21 mouse cellular contexts compared by ENCODE assay signal in genomic region chr19:47653173-47653572, GRCm38 (mm10).
"Had no signal": no experiment of that assay in that cellular context is flagged by ENCODE, and none has a peak within 500 bp of the region (broad histone marks: within the 10 kb centered on the region; RNA-seq: fewer than 3 reads in every experiment).

No protein-coding gene starts in this region.

- H3K4me3 ChIP-seq: left cerebral cortex, adult 2 months; limb, embryonic 12.5 days; limb, embryonic 15.5 days; liver, embryonic 13.5 days; midbrain, embryonic 10.5 days; midbrain, embryonic 13.5 days; myocyte; neural tube, embryonic 13.5 days; stomach, embryonic 15.5 days had no signal

- H3K4me2 ChIP-seq: limb, embryonic 12.5 days; limb, embryonic 15.5 days; liver, embryonic 13.5 days; midbrain, embryonic 13.5 days; neural tube, embryonic 13.5 days; stomach, embryonic 15.5 days had no signal

- H3K4me1 ChIP-seq: liver, embryonic 13.5 days; stomach, embryonic 15.5 days had no signal

- DNase-seq: kidney, adult 8-10 months; layer of hippocampus, postnatal 36 days; liver, embryonic 13.5 days; lung, adult 2 months; lung, postnatal 14 days; retina, postnatal 1 day; right cerebral cortex, postnatal 25 days; spleen, adult 18-20 months; thymus, adult 2 months; thymus, postnatal 14 days; thymus, postnatal 4 days had no signal

- H3K9ac ChIP-seq: limb, embryonic 12.5 days; limb, embryonic 15.5 days; liver, embryonic 13.5 days; midbrain, embryonic 13.5 days; neural tube, embryonic 13.5 days; stomach, embryonic 15.5 days had no signal

- H3K27me3 ChIP-seq: limb, embryonic 12.5 days; limb, embryonic 15.5 days; liver, embryonic 13.5 days; midbrain, embryonic 13.5 days; neural tube, embryonic 13.5 days; stomach, embryonic 15.5 days had no signal

- H3K9me3 ChIP-seq: limb, embryonic 12.5 days; limb, embryonic 15.5 days; liver, embryonic 13.5 days; midbrain, embryonic 10.5 days; midbrain, embryonic 13.5 days; neural tube, embryonic 13.5 days; stomach, embryonic 15.5 days had no signal

- H3K36me3 ChIP-seq: liver, embryonic 13.5 days; midbrain, embryonic 13.5 days had no signal

- ATAC-seq: intestine, postnatal 0 days; midbrain, embryonic 13.5 days; midbrain, embryonic 16.5 days had no signal

- H3K27ac ChIP-seq: left cerebral cortex, adult 2 months; limb, embryonic 12.5 days; limb, embryonic 15.5 days; liver, embryonic 13.5 days; midbrain, embryonic 10.5 days; midbrain, embryonic 13.5 days; neural tube, embryonic 13.5 days; stomach, embryonic 15.5 days had no signal
